Mouse (Mus musculus) gastrocnemius, postnatal 25 days (tissue): ENCODE measurements around the gene Camsap2. TPM values are rescaled to one million over a fixed set of nuclear protein-coding genes. Genes with fewer than 3 reads are reported as not detected.

Source experiments
- DNase-seq: peaks from one replicate; pipeline ENCODE4 v3.0.0; 2022
- long read RNA-seq, 2 experiments: library from polyadenylated mRNA; stranded (forward); transcript quantifications; one replicate each; pipeline ENCODE4 v2.0.0; 2021
- total RNA-seq, 2 experiments: library from RNA; stranded (reverse); gene quantifications; 1 replicate in 1 of 2; 2 replicates in 1 of 2; pipeline ENCODE4 v1.2.3; 2021

Camsap2 gene
- 10 to 100 TPM; 10.9 to 11.5 TPM for total RNA-seq
- long read RNA-seq, experiment 1, full-length matches to known transcripts, result 1 of 1 reads
- long read RNA-seq, experiment 1, partial matches to known transcripts, result 0 of 1 reads
- long read RNA-seq, experiment 1, other reads (novel, unspliced or antisense), result 0 of 1 reads
- long read RNA-seq, experiment 2, partial matches to known transcripts, result 0 of 1 reads
- long read RNA-seq, experiment 2, other reads (novel, unspliced or antisense), result 1 of 1 reads

GRCm38 (mm10) chr1:136345454-136346372 is at the start of gene Camsap2:
Gene Camsap2, minus strand, starts transcription at chr1:136346104.
- peak; percentile 93 for DNase-seq

- no peak for DNase-seq
Observed at GRCm38 (mm10) chr1:136395073-136395472, 49.2 kb upstream of the Camsap2 start.

GRCm38 (mm10) chr1:136394506-136394905 is 48.6 kb upstream of the Camsap2 start:
- peak; percentile 25 for DNase-seq

- no peak for DNase-seq
Observed at GRCm38 (mm10) chr1:136386914-136387313, 41.0 kb upstream of the Camsap2 start.

- DNase-seq, result no peak
Observed at GRCm38 (mm10) chr1:136381583-136381982, 35.7 kb upstream of the Camsap2 start.

GRCm38 (mm10) chr1:136381169-136381568 is 35.3 kb upstream of the Camsap2 start:
- no peak for DNase-seq

- no peak for DNase-seq
Observed at GRCm38 (mm10) chr1:136380606-136381005, 34.7 kb upstream of the Camsap2 start.

- DNase-seq, result no peak
Observed at GRCm38 (mm10) chr1:136380161-136380560, 34.3 kb upstream of the Camsap2 start.

GRCm38 (mm10) chr1:136379261-136379660 is 33.4 kb upstream of the Camsap2 start:
- DNase-seq, result no peak

GRCm38 (mm10) chr1:136365986-136366385 is 20.1 kb upstream of the Camsap2 start:
- no peak for DNase-seq

- peak; percentile 24 for DNase-seq
Observed at GRCm38 (mm10) chr1:136364711-136365110, 18.8 kb upstream of the Camsap2 start.

- DNase-seq, result no peak
Observed at GRCm38 (mm10) chr1:136363035-136363434, 17.1 kb upstream of the Camsap2 start.

- DNase-seq, result no peak
Observed at GRCm38 (mm10) chr1:136362567-136362966, 16.7 kb upstream of the Camsap2 start.

- no peak for DNase-seq
Observed at GRCm38 (mm10) chr1:136361373-136361772, 15.5 kb upstream of the Camsap2 start.

GRCm38 (mm10) chr1:136360909-136361308 is 15.0 kb upstream of the Camsap2 start:
- DNase-seq, result no peak

GRCm38 (mm10) chr1:136358841-136359360 is 13.0 kb upstream of the Camsap2 start:
- DNase-seq, result no peak

GRCm38 (mm10) chr1:136355651-136356050 is 9.7 kb upstream of the Camsap2 start:
- DNase-seq, result no peak

GRCm38 (mm10) chr1:136350699-136351200 is 4.8 kb upstream of the Camsap2 start:
- no peak for DNase-seq

GRCm38 (mm10) chr1:136348137-136348536 is 2.2 kb upstream of the Camsap2 start:
- DNase-seq, result no peak

GRCm38 (mm10) chr1:136347140-136347539 is 1.2 kb upstream of the Camsap2 start:
- no peak for DNase-seq

- no peak for DNase-seq
Observed at GRCm38 (mm10) chr1:136346373-136347035, 600 bp upstream of the Camsap2 start.

GRCm38 (mm10) chr1:136344768-136345453 is 993 bp downstream of the Camsap2 start:
- no peak for DNase-seq
